Mouse (Mus musculus) intestine, embryonic 16.5 days (tissue): ENCODE results near the gene Gm20662. TPM values are rescaled to one million over a fixed set of nuclear protein-coding genes. Genes with fewer than 3 reads are reported as not detected.

Experiments
- ATAC-seq: fragments of 200-750 bp; cut with Nextera tagmentation; 2 replicates; pipeline ENCODE4 v1.8.0; 2017; ENCODE audit warnings: moderate TSS enrichment, moderate library complexity
- H3K27ac ChIP-seq: fragments of 300-500 bp; sonication (generic); 2 replicates; pipeline ENCODE4 v1.5.1; 2014; ENCODE audit warnings: mild to moderate bottlenecking, low read length
- H3K27me3 ChIP-seq: fragments of 300-500 bp; sonication (generic); replicated peaks from 2 replicates; pipeline ENCODE4 v1.6.1; 2014; ENCODE audit warnings: low read length, control low read depth, mixed read lengths; ENCODE audit not compliant: control insufficient read depth, insufficient read depth
- H3K36me3 ChIP-seq: fragments of 300-500 bp; sonication (generic); 2 replicates; pipeline ENCODE4 v1.6.1; 2014; ENCODE audit warnings: low read length, control low read depth; ENCODE audit not compliant: control insufficient read depth, insufficient read depth
- H3K4me1 ChIP-seq: fragments of 300-500 bp; sonication (generic); 2 replicates; pipeline ENCODE4 v1.6.1; 2014; ENCODE audit warnings: low read length, control low read depth, mixed read lengths; ENCODE audit not compliant: control insufficient read depth, insufficient read depth
- H3K4me2 ChIP-seq: fragments of 300-500 bp; sonication (generic); 2 replicates; pipeline ENCODE4 v1.6.1; 2014; ENCODE audit warnings: low read depth, low read length, control low read depth
- H3K4me3 ChIP-seq: fragments of 300-500 bp; sonication (generic); 2 replicates; pipeline ENCODE4 v1.5.1; 2014; ENCODE audit warnings: mild to moderate bottlenecking, low read length
- H3K9ac ChIP-seq: fragments of 300-500 bp; sonication (generic); 2 replicates; pipeline ENCODE4 v1.6.1; 2014; ENCODE audit warnings: low read depth, low read length
- H3K9me3 ChIP-seq: fragments of 300-500 bp; sonication (generic); 2 replicates; pipeline ENCODE4 v1.6.1; 2016; ENCODE audit warnings: low read length, control low read depth; ENCODE audit not compliant: control insufficient read depth
- WGBS: fragments of 180-500 bp; shearing (Covaris S2); extraction: QIAGEN DNeasy Blood & Tissue Kit; methylation state at CpG from one replicate; pipeline ENCODE4 v1.1.7; 2014; 5-methylcytosine and 5-hydroxymethylcytosine counted together
- polyA plus RNA-seq: library from polyadenylated mRNA; unstranded; fragments of >200 nt; fragmentation: Nextera tagmentation; extraction: Ambion mirVana; gene quantifications from 2 replicates; pipeline ENCODE4 v1.2.1, GENCODE M21; 2015

Gene Gm20662
- polyA plus RNA-seq, 1 experiment from 2014 or later = 0.54 TPM

DNA sequence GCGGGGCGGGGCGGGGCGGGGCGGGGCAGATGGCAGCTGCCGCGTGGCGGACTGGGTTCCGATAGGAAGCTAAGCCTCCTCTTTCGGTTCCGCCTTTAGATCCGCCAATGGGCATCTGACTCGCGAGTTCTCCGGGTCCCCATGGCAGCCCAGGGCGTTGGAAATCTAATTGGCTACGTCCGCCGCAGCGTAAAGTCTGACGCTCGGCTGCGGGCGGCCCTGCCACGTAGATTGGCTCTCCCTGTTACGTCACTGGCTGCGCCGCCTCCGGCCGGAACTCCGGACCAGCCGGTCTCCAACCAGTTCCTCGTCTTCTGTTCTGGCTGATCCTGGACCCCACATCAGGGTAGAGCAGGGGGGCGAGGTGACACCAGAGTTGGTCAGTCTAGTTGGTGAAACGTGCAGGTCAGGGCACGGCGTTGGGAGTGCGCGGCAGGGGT, 52.9 kb downstream of the Gm20662 start, which contains the start of gene Gmppb:
TSS of gene Gmppb (plus strand) at position 227 of the 440 bp plus-strand sequence.
- peak within 1 kb of the TSS; percentile 93 for H3K27ac ChIP-seq
- WGBS = 0% methylated on average over 39 of the region's 39 CpGs
- peak within 1 kb of the TSS; percentile 84 for H3K4me2 ChIP-seq
- peak; percentile 91 for ATAC-seq
- peaks cover 42% of the 10 kb centered on the region for H3K4me1 ChIP-seq
- peak within 1 kb of the TSS; percentile 82 for H3K9ac ChIP-seq
- H3K27me3 ChIP-seq = no peaks in the 10 kb centered on the region
- H3K4me3 ChIP-seq = peak within 1 kb of the TSS; percentile 86
- no peaks in the 10 kb centered on the region for H3K9me3 ChIP-seq
- H3K36me3 ChIP-seq = peaks cover 20% of the 10 kb centered on the region; the same call in 1 of the 2 replicates

DNA sequence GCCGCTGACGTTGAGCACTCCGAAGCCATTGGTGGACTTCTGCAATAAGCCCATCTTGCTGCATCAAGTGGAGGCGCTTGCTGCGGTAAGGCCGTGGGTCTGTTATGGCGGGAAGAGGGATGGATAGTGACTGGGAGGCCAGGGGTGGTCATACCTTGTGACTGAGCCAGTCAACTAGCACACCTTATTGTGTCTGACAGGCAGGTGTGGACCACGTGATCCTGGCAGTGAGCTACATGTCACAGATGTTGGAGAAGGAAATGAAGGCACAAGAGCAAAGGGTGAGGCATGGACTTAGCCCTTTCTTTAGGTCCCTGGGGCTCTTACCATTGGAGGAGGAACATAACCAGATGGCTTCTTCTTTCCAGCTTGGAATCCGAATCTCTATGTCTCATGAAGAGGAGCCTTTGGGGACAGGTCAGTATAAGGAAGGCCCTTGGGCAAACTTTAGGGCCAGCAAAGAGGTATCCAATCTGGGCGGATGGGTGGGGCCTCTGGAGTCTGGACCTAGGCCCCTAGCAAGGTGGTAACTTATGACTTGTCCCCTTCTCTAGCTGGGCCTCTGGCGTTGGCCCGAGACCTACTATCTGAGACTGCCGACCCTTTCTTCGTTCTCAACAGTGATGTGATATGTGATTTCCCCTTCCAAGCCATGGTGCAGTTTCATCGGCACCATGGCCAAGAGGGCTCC, 53.6 kb downstream of the Gm20662 start:
- Histone ChIP-seq H3K36me3 (peaks cover 22% of the 10 kb centered on the region; the same call in 1 of the 2 replicates), H3K4me3 (peak overlapping the region; percentile 86), H3K9ac (peak overlapping the region; percentile 82), H3K4me2 (peak overlapping the region; percentile 81), H3K9me3 (no peaks in the 10 kb centered on the region), H3K4me1 (peaks cover 45% of the 10 kb centered on the region), H3K27ac (peak overlapping the region; percentile 93), H3K27me3 (no peaks in the 10 kb centered on the region)
- WGBS = 37% methylated on average over 15 of the region's 15 CpGs
- ATAC-seq = peak; percentile 73

DNA sequence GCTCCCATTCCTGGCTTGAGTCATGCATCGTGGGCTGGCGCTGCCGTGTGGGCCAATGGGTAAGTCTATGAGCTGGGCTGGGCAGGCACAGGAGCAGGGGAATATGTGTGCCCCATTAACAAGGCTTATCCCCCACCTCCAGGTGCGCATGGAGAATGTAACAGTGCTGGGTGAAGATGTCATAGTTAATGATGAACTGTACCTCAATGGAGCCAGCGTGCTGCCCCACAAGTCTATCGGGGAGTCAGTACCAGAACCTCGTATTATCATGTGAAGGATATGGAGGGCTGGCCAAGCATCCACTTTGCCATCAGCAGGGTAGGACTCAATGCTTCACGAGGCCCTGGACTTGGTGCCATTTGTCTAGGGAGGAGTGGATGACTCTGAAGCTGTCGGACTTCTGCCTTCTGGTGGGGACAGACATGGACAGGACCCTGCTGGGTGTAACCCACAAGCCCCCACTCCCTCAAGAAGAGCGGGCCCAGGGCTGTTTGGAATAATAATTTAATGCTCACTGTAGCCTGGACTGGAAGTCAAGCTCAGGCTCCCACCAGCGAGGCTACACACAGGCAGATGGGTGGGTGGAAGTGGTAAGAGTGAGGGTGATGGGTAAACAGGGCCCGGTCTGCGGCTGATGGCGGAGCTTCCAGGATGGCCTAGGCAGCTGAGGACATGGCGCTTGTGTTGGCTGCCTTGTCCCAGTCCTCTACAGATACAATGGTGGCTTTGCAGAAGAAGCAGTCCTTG, 55.2 kb downstream of the Gm20662 start:
- no peak for ATAC-seq
- Histone ChIP-seq H3K9me3 (no peaks in the 10 kb centered on the region), H3K4me1 (peaks cover 45% of the 10 kb centered on the region), H3K9ac (peak overlapping the region; percentile 82), H3K4me2 (no peak overlapping the region), H3K27ac (no peak overlapping the region), H3K27me3 (no peaks in the 10 kb centered on the region), H3K4me3 (no peak overlapping the region), H3K36me3 (peaks cover 27% of the 10 kb centered on the region)
- 92% methylated on average over 15 of the region's 15 CpGs for WGBS

DNA sequence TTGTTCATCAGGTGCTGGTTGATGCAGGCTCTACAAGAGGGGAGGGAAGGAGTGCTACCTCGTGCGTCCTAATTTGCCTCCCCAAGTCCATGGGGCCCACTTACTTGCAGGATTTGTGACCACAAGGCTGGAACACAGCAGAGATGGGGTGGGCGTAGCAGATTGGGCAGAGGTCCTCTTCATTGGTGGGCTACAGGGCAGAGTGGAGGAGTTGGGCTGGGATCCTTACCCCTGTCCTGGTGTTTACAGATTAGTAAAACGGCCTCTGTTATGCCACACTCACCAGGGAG, 55.7 kb downstream of the Gm20662 start:
- Histone ChIP-seq H3K4me2 (no peak overlapping the region), H3K36me3 (peaks cover 28% of the 10 kb centered on the region), H3K4me1 (peaks cover 45% of the 10 kb centered on the region), H3K9ac (peak overlapping the region; percentile 82; the same call in 1 of the 2 replicates), H3K27me3 (no peaks in the 10 kb centered on the region), H3K27ac (no peak overlapping the region), H3K4me3 (no peak overlapping the region), H3K9me3 (no peaks in the 10 kb centered on the region)
- 83% methylated on average over 4 of the region's 4 CpGs for WGBS
- no peak for ATAC-seq

DNA sequence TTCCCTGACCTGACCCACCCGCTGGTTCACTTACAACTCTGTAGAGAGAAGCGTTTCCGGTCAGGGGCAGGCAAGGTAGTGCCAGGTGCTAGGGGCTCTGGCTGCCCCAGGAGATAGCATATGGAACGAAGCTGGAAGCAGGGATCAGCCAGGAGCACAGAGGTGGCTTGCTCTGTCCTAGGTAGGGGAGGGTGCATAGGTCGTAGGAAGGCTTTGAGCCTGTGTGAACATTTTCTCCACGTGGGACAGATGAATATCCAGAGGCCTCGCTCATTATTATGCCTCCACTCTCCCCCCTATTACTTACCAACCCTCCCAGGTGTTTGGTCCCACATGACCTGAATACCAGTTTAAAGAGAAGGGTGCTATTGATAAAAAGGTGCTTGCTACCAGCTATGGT, 56.3 kb downstream of the Gm20662 start:
- Histone ChIP-seq H3K9ac (peak overlapping the region; percentile 43), H3K4me1 (peaks cover 43% of the 10 kb centered on the region), H3K9me3 (no peaks in the 10 kb centered on the region), H3K4me3 (no peak overlapping the region), H3K27ac (peak overlapping the region; percentile 61), H3K27me3 (no peaks in the 10 kb centered on the region), H3K4me2 (no peak overlapping the region), H3K36me3 (peaks cover 28% of the 10 kb centered on the region)
- WGBS = 70% methylated on average over 7 of the region's 7 CpGs
- no peak for ATAC-seq

DNA sequence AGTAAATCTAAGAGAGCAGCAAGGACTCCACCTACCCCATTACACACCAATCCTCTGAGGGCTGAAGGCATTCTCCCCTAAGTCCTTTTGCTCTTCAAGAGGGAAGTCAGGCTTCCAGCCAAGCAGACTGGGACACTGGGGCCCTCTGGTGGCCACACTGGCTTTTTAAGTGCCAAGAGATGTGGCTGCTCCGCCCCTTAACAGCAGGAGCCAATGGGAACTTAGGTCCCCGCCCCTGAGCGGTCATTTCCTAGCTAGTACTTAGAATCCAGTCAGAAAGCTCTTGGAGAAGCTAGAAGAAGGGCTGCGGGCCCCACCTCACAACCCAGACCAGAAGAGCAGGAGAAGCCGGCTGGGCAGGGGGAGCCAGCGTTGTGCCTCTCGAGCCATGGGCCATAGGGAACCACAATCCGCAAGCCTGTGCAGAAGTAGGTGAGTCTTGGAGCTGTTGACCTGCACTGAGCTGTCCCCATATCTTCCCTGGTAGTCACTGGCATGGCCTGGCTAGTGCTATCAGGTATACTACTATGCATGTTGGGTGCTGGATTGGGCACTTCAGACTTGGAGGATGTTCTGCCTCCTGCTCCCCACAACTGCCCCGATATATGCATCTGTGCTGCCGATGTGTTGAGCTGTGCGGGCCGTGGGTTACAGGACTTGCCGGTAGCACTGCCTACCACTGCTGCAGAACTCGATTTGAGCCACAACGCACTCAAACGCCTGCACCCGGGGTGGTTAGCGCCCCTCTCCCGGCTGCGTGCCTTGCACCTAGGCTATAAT, 56.9 kb downstream of the Gm20662 start, which contains the start of gene Amigo3:
TSS of gene Amigo3 (plus strand) at position 275 of the 780 bp plus-strand sequence.
- peak within 1 kb of the TSS; percentile 70 for H3K27ac ChIP-seq
- ATAC-seq = peak; percentile 45
- peaks cover 28% of the 10 kb centered on the region for H3K36me3 ChIP-seq
- peak within 1 kb of the TSS; percentile 82 for H3K9ac ChIP-seq
- no peaks in the 10 kb centered on the region for H3K9me3 ChIP-seq
- H3K4me1 ChIP-seq = peaks cover 36% of the 10 kb centered on the region
- peak within 1 kb of the TSS; percentile 31 for H3K4me3 ChIP-seq
- peak within 1 kb of the TSS; percentile 56 for H3K4me2 ChIP-seq
- no peaks in the 10 kb centered on the region for H3K27me3 ChIP-seq
- 55% methylated on average over 20 of the region's 20 CpGs for WGBS

DNA sequence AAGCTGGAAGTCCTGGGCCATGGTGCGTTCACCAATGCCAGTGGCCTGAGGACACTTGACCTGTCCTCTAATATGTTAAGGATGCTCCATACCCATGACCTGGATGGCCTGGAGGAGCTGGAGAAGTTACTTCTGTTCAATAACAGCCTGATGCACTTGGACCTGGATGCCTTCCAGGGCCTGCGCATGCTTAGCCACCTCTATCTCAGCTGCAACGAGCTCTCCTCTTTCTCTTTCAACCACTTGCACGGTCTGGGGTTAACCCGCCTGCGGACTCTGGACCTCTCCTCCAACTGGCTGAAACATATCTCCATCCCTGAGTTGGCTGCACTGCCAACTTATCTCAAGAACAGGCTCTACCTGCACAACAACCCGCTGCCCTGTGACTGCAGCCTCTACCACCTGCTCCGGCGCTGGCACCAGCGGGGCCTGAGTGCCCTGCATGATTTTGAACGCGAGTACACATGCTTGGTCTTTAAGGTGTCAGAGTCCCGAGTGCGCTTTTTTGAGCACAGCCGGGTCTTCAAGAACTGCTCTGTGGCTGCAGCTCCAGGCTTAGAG, 57.6 kb downstream of the Gm20662 start:
- peaks cover 28% of the 10 kb centered on the region for H3K36me3 ChIP-seq
- no peaks in the 10 kb centered on the region for H3K27me3 ChIP-seq
- H3K4me3 ChIP-seq = no peak overlapping the region
- H3K9ac ChIP-seq = peak overlapping the region; percentile 63
- H3K4me1 ChIP-seq = peaks cover 31% of the 10 kb centered on the region
- no peak overlapping the region for H3K4me2 ChIP-seq
- peak overlapping the region; percentile 70 for H3K27ac ChIP-seq
- H3K9me3 ChIP-seq = no peaks in the 10 kb centered on the region
- no peak for ATAC-seq
- WGBS = 83% methylated on average over 15 of the region's 15 CpGs

DNA sequence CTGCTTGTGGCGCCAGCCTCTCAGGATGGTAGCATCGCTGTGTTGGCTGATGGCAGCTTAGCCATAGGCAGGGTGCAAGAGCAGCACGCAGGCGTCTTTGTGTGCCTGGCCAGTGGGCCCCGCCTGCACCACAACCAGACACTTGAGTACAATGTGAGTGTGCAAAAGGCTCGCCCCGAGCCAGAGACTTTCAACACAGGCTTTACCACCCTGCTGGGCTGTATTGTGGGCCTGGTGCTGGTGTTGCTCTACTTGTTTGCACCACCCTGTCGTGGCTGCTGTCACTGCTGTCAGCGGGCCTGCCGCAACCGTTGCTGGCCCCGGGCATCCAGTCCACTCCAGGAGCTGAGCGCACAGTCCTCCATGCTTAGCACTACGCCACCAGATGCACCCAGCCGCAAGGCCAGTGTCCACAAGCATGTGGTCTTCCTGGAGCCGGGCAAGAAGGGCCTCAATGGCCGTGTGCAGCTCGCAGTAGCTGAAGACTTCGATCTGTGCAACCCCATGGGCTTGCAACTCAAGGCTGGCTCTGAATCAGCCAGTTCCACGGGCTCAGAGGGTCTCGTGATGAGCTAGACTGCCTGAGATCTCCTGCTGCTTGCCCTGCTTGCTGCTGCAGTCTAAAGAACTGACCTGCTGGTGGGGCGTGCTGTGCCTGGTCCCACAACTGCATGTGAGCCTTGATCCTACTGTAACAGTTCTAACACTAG, 58.3 kb downstream of the Gm20662 start:
- WGBS = 89% methylated on average over 22 of the region's 22 CpGs
- Histone ChIP-seq H3K27me3 (no peaks in the 10 kb centered on the region), H3K9ac (peak overlapping the region; percentile 31; the same call in 1 of the 2 replicates), H3K9me3 (no peaks in the 10 kb centered on the region), H3K4me3 (no peak overlapping the region), H3K4me1 (peaks cover 31% of the 10 kb centered on the region), H3K36me3 (peaks cover 34% of the 10 kb centered on the region), H3K27ac (peak overlapping the region; percentile 16; the same call in 1 of the 2 replicates), H3K4me2 (no peak overlapping the region)
- ATAC-seq = no peak
